Mouse (Mus musculus): ENCODE measurements at regions not wholly inside any gene's neighbourhood (a gene's known extent, or its start where the extent isn't known, plus 50 kb on each side); places are given as distances from the start of the nearest gene placed in this dataset.

DNA sequence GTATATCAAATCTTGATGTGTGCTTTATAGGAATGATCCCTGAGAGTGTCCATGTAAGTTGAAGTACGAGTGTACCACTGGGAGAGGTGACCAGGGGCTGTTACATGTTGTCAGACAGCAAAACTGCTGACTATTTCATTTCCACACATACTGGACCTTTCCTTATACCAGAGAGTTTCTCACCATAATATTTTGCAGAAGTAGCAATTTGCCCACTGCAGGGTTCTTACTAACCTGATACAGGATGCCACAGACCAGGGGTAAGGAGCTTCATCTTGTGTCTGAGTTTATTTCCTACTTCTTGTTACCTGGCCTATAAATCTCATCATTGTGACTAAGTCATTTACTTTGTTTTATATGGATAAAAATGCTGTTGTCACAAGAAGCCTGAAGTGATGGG lies 586.6 kb upstream of the Nrp1 start:
- TF ChIP-seq POLR2A (IDR thresholded peaks at IDR 0.05; ENCODE audit: extremely low read depth, insufficient read depth, low read length) = no peak
- TF ChIP-seq CTCF (IDR thresholded peaks at IDR 0.05; ENCODE audit: extremely low read depth, insufficient read depth, low read length) = no peak

Measured in cortical plate, adult 2 months (tissue).